Mouse (Mus musculus): Measurements from ENCODE around the gene Txndc11. TPM values are rescaled to one million over a fixed set of nuclear protein-coding genes. Genes with fewer than 3 reads are reported as not detected.

Txndc11 gene
- total RNA-seq, 2 experiments from 2014 or later: 8.8 to 18.3 TPM

- ATAC-seq (replicated peaks; ENCODE audit: low FRiP score, poor library complexity, severe bottlenecking): no peak
Measured at GRCm38 (mm10) chr16:11031320-11031719, 103.1 kb downstream of the Txndc11 start.

GRCm38 (mm10) chr16:11030844-11031243 lies 103.6 kb downstream of the Txndc11 start:
- ATAC-seq (replicated peaks; ENCODE audit: low FRiP score, poor library complexity, severe bottlenecking): no peak

- ATAC-seq (replicated peaks; ENCODE audit: low FRiP score, poor library complexity, severe bottlenecking): no peak
Measured at GRCm38 (mm10) chr16:11028206-11028605, 106.2 kb downstream of the Txndc11 start.

Other genes with a start within 250 kb of the Txndc11 start
- gene Snn, start 73.7 kb downstream of the Txndc11 start, total RNA-seq (2015; ENCODE audit: low replicate concordance): 0.77 and 1.7 TPM in 2 replicates
- gene Snn, start 73.7 kb downstream of the Txndc11 start, total RNA-seq (2017; ENCODE audit: low replicate concordance): 1.2 and 1.5 TPM in 2 replicates
- gene Litaf, start 68.5 kb downstream of the Txndc11 start, total RNA-seq (2015; ENCODE audit: low replicate concordance): 24.7 and 34.0 TPM in 2 replicates
- gene Litaf, start 68.5 kb downstream of the Txndc11 start, total RNA-seq (2017; ENCODE audit: low replicate concordance): 10.0 and 11.2 TPM in 2 replicates
- 53.3 and 83.4 TPM in 2 replicates for gene Zc3h7a, start 41.7 kb upstream of the Txndc11 start, total RNA-seq (2015; ENCODE audit: low replicate concordance)
- gene Zc3h7a, start 41.7 kb upstream of the Txndc11 start, total RNA-seq (2017; ENCODE audit: low replicate concordance): 57.7 and 61.0 TPM in 2 replicates
- 35.7 and 61.7 TPM in 2 replicates for gene Rsl1d1, start 68.7 kb upstream of the Txndc11 start, total RNA-seq (2015; ENCODE audit: low replicate concordance)
- gene Rsl1d1, start 68.7 kb upstream of the Txndc11 start, total RNA-seq (2017; ENCODE audit: low replicate concordance): 34.6 and 41.4 TPM in 2 replicates
- 112 and 165 TPM in 2 replicates for gene Gspt1, start 119.7 kb upstream of the Txndc11 start, total RNA-seq (2015; ENCODE audit: low replicate concordance)
- 24.0 and 28.8 TPM in 2 replicates for gene Gspt1, start 119.7 kb upstream of the Txndc11 start, total RNA-seq (2017; ENCODE audit: low replicate concordance)
- not detected in 2 replicates for gene Tnfrsf17, start 179.2 kb upstream of the Txndc11 start, total RNA-seq (2015; ENCODE audit: low replicate concordance)
- gene Tnfrsf17, start 179.2 kb upstream of the Txndc11 start, total RNA-seq (2017; ENCODE audit: low replicate concordance): not detected in 2 replicates
- 6.7 and 9.0 TPM in 2 replicates for gene Snx29, start 188.3 kb upstream of the Txndc11 start, total RNA-seq (2015; ENCODE audit: low replicate concordance)
- gene Snx29, start 188.3 kb upstream of the Txndc11 start, total RNA-seq (2017; ENCODE audit: low replicate concordance): 6.2 and 11.2 TPM in 2 replicates

Data from erythroblast, adult 5-6 weeks (primary cell).